Mouse (Mus musculus): Measurements from ENCODE around the gene Hmx3.

DNA sequence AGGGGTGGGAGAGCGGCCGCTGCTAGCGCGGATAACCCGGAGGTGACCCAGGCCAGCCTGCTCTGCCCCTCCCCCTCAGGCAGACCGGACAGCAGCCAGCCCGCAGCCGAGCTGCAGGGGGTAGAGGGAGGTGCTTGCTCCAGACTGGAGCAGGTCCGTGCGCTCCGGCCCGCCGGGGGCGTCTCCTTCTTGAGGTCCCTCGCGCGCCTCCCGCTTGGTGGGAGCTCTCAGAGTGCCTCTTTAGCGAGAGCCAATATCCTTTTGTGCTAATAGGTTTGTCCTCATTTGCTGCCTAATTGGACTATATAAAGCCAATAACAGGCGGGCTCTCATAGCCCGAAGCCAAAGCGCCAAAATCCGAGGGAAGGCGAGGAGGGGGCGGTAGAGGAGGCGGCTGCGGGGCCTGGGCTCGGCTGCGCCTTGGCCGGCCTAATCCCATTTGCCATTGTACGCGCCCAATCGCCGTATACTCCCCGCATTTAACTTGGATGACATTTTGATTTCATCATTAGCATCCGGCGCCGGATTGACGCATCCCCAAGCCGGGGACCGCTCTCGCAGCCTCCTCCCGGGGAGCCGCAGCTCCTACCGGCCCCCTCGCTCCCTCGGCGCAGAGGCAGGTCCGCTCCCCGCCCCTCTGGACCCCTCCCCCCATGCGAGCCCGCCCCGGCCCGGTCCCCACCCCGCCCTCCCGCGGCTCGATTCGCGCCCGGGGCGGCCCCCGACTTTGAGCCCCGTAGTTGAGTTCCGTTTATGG is at the start of gene Hmx3:
- TF ChIP-seq POLR2A (IDR thresholded peaks at IDR 0.05; ENCODE audit: control insufficient read depth, low read depth, low read length) (no peak), CTCF (IDR thresholded peaks at IDR 0.05; ENCODE audit: control insufficient read depth, insufficient read depth, insufficient replicate concordance, low read depth, low read length) (no peak)

Measured in testis, adult 2 months (tissue).